Mouse (Mus musculus) MEL (cell line): Measurements from ENCODE around the gene Srrm2. TPM values are rescaled to one million over a fixed set of nuclear protein-coding genes. Genes with fewer than 3 reads are reported as not detected.

Source experiments
- DNase-seq: peaks from one replicate; pipeline ENCODE4 v3.0.0; 2011; ENCODE audit warnings: low read depth, low spot score
- H3K27ac ChIP-seq: 2 replicates; pipeline ENCODE4 v1.5.1; 2012; ENCODE audit warnings: low read depth, mild to moderate bottlenecking, control low read depth, low read length, moderate library complexity; ENCODE audit not compliant: control insufficient read depth
- H3K27me3 ChIP-seq, 2 experiments: fragments of 150-350 bp in 1 of 2; sonication (generic) in 1 of 2; 2 replicates each; pipeline ENCODE4 v1.6.1; 2012; ENCODE audit warnings: low read length in 2 of 2, mild to moderate bottlenecking in 2 of 2, improper control_type of control experiment in 1 of 2, moderate library complexity in 1 of 2; ENCODE audit not compliant: insufficient read depth in 2 of 2, control insufficient read depth in 1 of 2
- H3K36me3 ChIP-seq, 2 experiments: 2 replicates each; pipeline ENCODE4 v1.6.1; 2012 to 2014; ENCODE audit warnings: low read length in 2 of 2, improper control_type of control experiment in 1 of 2, inconsistent platforms in 1 of 2, mild to moderate bottlenecking in 1 of 2; ENCODE audit not compliant: insufficient read depth in 2 of 2, control insufficient read depth in 1 of 2
- H3K4me1 ChIP-seq, 2 experiments: fragments of 150-350 bp in 1 of 2; sonication (generic) in 1 of 2; 2 replicates each; pipeline ENCODE4 v1.6.1; 2012; ENCODE audit warnings: low read length in 2 of 2, improper control_type of control experiment in 1 of 2, mild to moderate bottlenecking in 1 of 2; ENCODE audit not compliant: insufficient read depth in 2 of 2, control insufficient read depth in 1 of 2
- H3K4me3 ChIP-seq, 2 experiments: fragments of 150-350 bp in 1 of 2; sonication (generic) in 1 of 2; 2 replicates each; pipeline ENCODE4 v1.5.1; 2012; ENCODE audit warnings: low read depth in 2 of 2, low read length in 2 of 2, mild to moderate bottlenecking in 2 of 2, moderate library complexity in 2 of 2, control low read depth in 1 of 2, improper control_type of control experiment in 1 of 2; ENCODE audit not compliant: control insufficient read depth in 1 of 2, insufficient read depth in 1 of 2
- H3K79me2 ChIP-seq: 2 replicates; pipeline ENCODE4 v1.6.1; 2012; ENCODE audit warnings: mild to moderate bottlenecking, low read length, moderate library complexity; ENCODE audit not compliant: control insufficient read depth, poor library complexity, insufficient read depth
- H3K9ac ChIP-seq: 2 replicates; pipeline ENCODE4 v1.6.1; 2012; ENCODE audit warnings: low read depth, mild to moderate bottlenecking, control low read depth, low read length, moderate library complexity; ENCODE audit not compliant: control insufficient read depth, poor library complexity, severe bottlenecking
- H3K9me3 ChIP-seq: fragments of 150-350 bp; sonication (generic); replicated peaks from 2 replicates; pipeline ENCODE4 v1.6.1; 2012; ENCODE audit warnings: mild to moderate bottlenecking, low read length, improper control_type of control experiment, moderate library complexity; ENCODE audit not compliant: insufficient read depth
- CTCF ChIP-seq, 3 experiments: IDR thresholded peaks in 2 of 3; conservative IDR thresholded peaks in 1 of 3; 2 replicates each; pipeline ENCODE4 v1.5.1; 2011 to 2012; ENCODE audit warnings: low read length in 3 of 3, low read depth in 2 of 3, mild to moderate bottlenecking in 2 of 3, improper control_type of control experiment in 1 of 3, inconsistent platforms in 1 of 3, mixed read lengths in 1 of 3, moderate library complexity in 1 of 3; ENCODE audit not compliant: control insufficient read depth in 1 of 3, insufficient read depth in 1 of 3, poor library complexity in 1 of 3, severe bottlenecking in 1 of 3
- EP300 ChIP-seq, 2 experiments: IDR thresholded peaks; 2 replicates each; pipeline ENCODE4 v1.6.1; 2011; ENCODE audit warnings: improper control_type of control experiment in 2 of 2, low read length in 2 of 2, low read depth in 1 of 2, mild to moderate bottlenecking in 1 of 2
- GATA1 ChIP-seq: IDR thresholded peaks from 2 replicates; pipeline ENCODE4 v1.6.1; 2011; ENCODE audit warnings: low read depth, low read length, improper control_type of control experiment
- KAT2A ChIP-seq: conservative IDR thresholded peaks from 2 replicates; pipeline ENCODE4 v1.6.1; 2012; ENCODE audit warnings: low read depth, low read length, improper control_type of control experiment, inconsistent platforms
- MAFK ChIP-seq: IDR thresholded peaks from 2 replicates; pipeline ENCODE4 v1.6.1; 2011; ENCODE audit warnings: low read depth, mild to moderate bottlenecking, low read length, improper control_type of control experiment, borderline replicate concordance
- MAX ChIP-seq: IDR thresholded peaks from 2 replicates; pipeline ENCODE4 v1.6.1; 2011; ENCODE audit warnings: low read length, improper control_type of control experiment
- MAZ ChIP-seq: IDR thresholded peaks from 2 replicates; pipeline ENCODE4 v1.6.1; 2012; ENCODE audit warnings: low read depth, mild to moderate bottlenecking, inconsistent platforms, low read length, improper control_type of control experiment
- MEF2A ChIP-seq: IDR thresholded peaks from 2 replicates; pipeline ENCODE4 v1.6.1; 2014; ENCODE audit warnings: low read depth, mild to moderate bottlenecking, inconsistent platforms, low read length, improper control_type of control experiment; ENCODE audit not compliant: poor library complexity, insufficient replicate concordance, severe bottlenecking; ENCODE audit errors: extremely low read depth
- MYB ChIP-seq: IDR thresholded peaks from 2 replicates; pipeline ENCODE4 v1.6.1; 2011; ENCODE audit warnings: mild to moderate bottlenecking, low read depth, low read length, improper control_type of control experiment
- NRF1 ChIP-seq: IDR thresholded peaks from 2 replicates; pipeline ENCODE4 v1.6.1; 2014; ENCODE audit warnings: low read depth, mild to moderate bottlenecking, inconsistent platforms, low read length, improper control_type of control experiment, moderate library complexity; ENCODE audit not compliant: poor library complexity, insufficient read depth, severe bottlenecking
- RAD21 ChIP-seq: IDR thresholded peaks from 2 replicates; pipeline ENCODE4 v1.6.1; 2011; ENCODE audit warnings: mild to moderate bottlenecking, low read depth, low read length, improper control_type of control experiment
- UBTF ChIP-seq: IDR thresholded peaks from 2 replicates; pipeline ENCODE4 v1.6.1; 2012; ENCODE audit warnings: low read depth, mild to moderate bottlenecking, inconsistent platforms, low read length, improper control_type of control experiment, moderate library complexity, borderline replicate concordance; ENCODE audit not compliant: insufficient read depth
- USF1 ChIP-seq: IDR thresholded peaks from 2 replicates; pipeline ENCODE4 v1.6.1; 2014; ENCODE audit warnings: low read depth, mild to moderate bottlenecking, inconsistent platforms, low read length, improper control_type of control experiment, moderate library complexity
- ZNF384 ChIP-seq: IDR thresholded peaks from 2 replicates; pipeline ENCODE4 v1.6.1; 2012; ENCODE audit warnings: low read depth, mild to moderate bottlenecking, inconsistent platforms, low read length, improper control_type of control experiment
- polyA plus RNA-seq, 2 experiments: library from polyadenylated mRNA; stranded (reverse) in 1 of 2; unstranded in 1 of 2; fragments of >175 nt in 1 of 2; fragments of >200 nt in 1 of 2; gene quantifications; 2 replicates each; pipeline versions ENCODE4 v1.2.1 to v1.2.4; 2012; ENCODE audit warnings: low replicate concordance in 2 of 2, low read depth in 1 of 2; ENCODE audit not compliant: insufficient read length in 2 of 2, insufficient read depth in 1 of 2, missing spikeins in 1 of 2
- total RNA-seq: library from RNA; depleted of rRNA; stranded (reverse); fragments of 300-350 nt; gene quantifications from 2 replicates; pipeline ENCODE4 v1.2.3, GENCODE M21; 2012

Gene Srrm2
- total and polyA plus RNA-seq, 3 experiments = 56.2 to 988 (median 505) TPM

DNA sequence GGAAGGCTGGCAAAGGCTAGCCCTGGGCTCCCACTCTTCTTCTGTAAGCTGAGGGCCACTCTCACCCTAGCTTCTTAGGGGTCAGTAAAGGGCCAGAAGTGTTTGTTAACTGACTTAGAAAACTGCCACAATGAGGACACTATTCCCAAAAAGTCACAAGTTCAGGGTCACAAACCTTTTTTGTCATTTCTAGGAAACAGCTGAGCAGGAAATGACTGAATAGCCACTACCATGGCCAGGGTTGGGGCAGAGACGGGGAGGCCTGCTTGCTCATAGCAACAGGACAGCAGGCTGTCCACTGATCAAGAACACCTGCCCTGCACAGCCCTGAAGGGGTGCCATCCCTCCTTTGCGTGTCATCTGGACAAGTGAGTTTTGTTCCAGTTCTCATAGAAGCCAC lies 13.2 kb upstream of the Srrm2 start:
- Histone ChIP-seq H3K27me3 (no peaks in the 10 kb centered on the region; a peak in 2 of 4 replicates), H3K36me3 (no peaks in the 10 kb centered on the region), H3K4me1 (no peaks in the 10 kb centered on the region), H3K27ac (no peak overlapping the region), H3K79me2 (no peaks in the 10 kb centered on the region), H3K9me3 (no peaks in the 10 kb centered on the region), H3K9ac (no peak overlapping the region), H3K4me3 (no peak overlapping the region)
- no peak for TF ChIP-seq MAZ
- no peak for TF ChIP-seq UBTF
- no peak for TF ChIP-seq MAFK
- DNase-seq = no peak

DNA sequence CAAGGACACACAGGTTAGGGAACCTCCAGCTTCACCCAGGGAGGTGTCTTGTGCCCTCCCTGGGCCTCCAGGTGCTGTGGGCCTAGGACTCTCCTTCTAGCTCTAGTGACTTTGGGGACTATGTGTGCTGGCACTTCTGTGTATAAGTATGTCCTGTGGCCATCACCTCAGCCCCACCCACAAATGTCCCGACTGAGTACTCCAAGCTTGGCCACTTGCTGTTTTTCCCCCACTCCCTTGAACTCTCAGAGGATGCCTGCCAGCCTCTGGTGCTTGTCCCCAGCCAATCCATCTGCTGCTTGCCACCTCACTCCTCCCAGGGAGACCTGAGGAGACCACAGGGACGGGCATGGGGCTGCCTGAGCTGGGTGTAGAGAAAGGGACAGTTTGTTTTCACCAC lies 11.9 kb upstream of the Srrm2 start:
- no peak for TF ChIP-seq USF1
- Histone ChIP-seq H3K79me2 (no peaks in the 10 kb centered on the region), H3K4me1 (no peaks in the 10 kb centered on the region), H3K27me3 (no peaks in the 10 kb centered on the region; a peak in 2 of 4 replicates), H3K27ac (no peak overlapping the region), H3K4me3 (no peak overlapping the region), H3K9ac (no peak overlapping the region), H3K36me3 (no peaks in the 10 kb centered on the region), H3K9me3 (no peaks in the 10 kb centered on the region)
- DNase-seq = no peak

DNA sequence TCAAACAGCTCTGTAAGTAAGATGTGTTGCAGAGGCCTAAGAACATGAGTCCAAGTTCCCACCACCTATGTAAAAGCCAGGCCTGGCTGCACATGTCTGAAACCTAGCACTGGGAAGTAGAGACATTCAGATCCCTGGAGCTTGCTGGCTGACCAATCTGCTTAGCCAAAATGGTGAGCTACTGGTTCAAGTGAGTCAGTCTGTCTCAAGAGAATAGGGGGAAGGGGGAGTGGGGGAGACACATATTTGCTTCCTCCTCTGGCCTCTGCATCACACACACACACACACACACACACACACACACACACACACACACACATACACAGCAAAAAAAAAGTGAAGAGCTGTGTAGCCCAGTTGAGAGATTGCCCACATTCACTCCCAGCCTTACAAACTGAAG lies 7.0 kb upstream of the Srrm2 start:
- Histone ChIP-seq H3K27ac (no peak overlapping the region), H3K27me3 (no peaks in the 10 kb centered on the region; a peak in 2 of 4 replicates), H3K79me2 (no peaks in the 10 kb centered on the region), H3K9me3 (no peaks in the 10 kb centered on the region)
- no peak for DNase-seq
- TF ChIP-seq UBTF (no peak), MAZ (no peak), USF1 (no peak), GATA1 (no peak), KAT2A (no peak), ZNF384 (no peak), CTCF (IDR thresholded peaks at IDR 0.05 in 2 of 3, conservative IDR thresholded peaks at IDR 0.05 in 1 of 3; ENCODE audit: control insufficient read depth in 1 of 3, insufficient read depth in 1 of 3, low read depth in 2 of 3, low read length in 3 of 3, poor library complexity in 1 of 3, severe bottlenecking in 1 of 3) (no peak), NRF1 (no peak), MEF2A (no peak), MAX (no peak), EP300 (IDR thresholded peaks at IDR 0.05; ENCODE audit: low read depth in 1 of 2, low read length in 2 of 2) (no peak), RAD21 (no peak), MYB (no peak)
- TF ChIP-seq, all 39 proteins: peak for 0
- H3K4me3 ChIP-seq = no peak overlapping the region
- H3K4me1 ChIP-seq = no peaks in the 10 kb centered on the region; a peak in 1 of 4 replicates
- H3K9ac ChIP-seq = no peak overlapping the region
- H3K36me3 ChIP-seq = peaks cover 0 to 2% of the 10 kb centered on the region in 2 experiments; a peak in 1 of 4 replicates
